Mouse (Mus musculus): ENCODE data around the gene Usp34.

- TF ChIP-seq ZNF384 (IDR thresholded peaks at IDR 0.05; ENCODE audit: low read depth, low read length): no peak
- no peak for TF ChIP-seq CTCF (conservative IDR thresholded peaks at IDR 0.05 in 1 of 2, IDR thresholded peaks at IDR 0.05 in 1 of 2; ENCODE audit: low read depth in 2 of 2, low read length in 2 of 2)
- no peak for TF ChIP-seq KAT2A (IDR thresholded peaks at IDR 0.05; ENCODE audit: insufficient replicate concordance, low read length)
- no peak for TF ChIP-seq ELF1 (IDR thresholded peaks at IDR 0.05; ENCODE audit: low read depth, low read length)
These were observed 212.3 kb downstream of the Usp34 start for GRCm38 (mm10) chr11:23518981-23519380.
